Mouse (Mus musculus) cerebellum, postnatal 36 days (tissue): ENCODE measurements at regions not wholly inside any gene's neighbourhood (a gene's known extent, or its start where the extent isn't known, plus 50 kb on each side); places are given as distances from the start of the nearest gene placed in this dataset.

Source experiments
- DNase-seq, 2 experiments: peaks; one replicate each; pipeline ENCODE4 v3.0.0; 2021 to 2022; ENCODE audit warnings: mixed read lengths in 2 of 2

GRCm38 (mm10) chr1:73726658-73727057 lies 397.6 kb downstream of the Tns1 start:
- peak; percentile 49 to 63 for DNase-seq

- DNase-seq, result no peak
Measured at GRCm38 (mm10) chr1:73725486-73725885, 398.8 kb downstream of the Tns1 start.

- peak; percentile 74 to 78 for DNase-seq
Measured at GRCm38 (mm10) chr1:73724551-73724950, 399.7 kb downstream of the Tns1 start.

GRCm38 (mm10) chr1:73721486-73722225 lies 402.6 kb downstream of the Tns1 start:
- no peak for DNase-seq

GRCm38 (mm10) chr1:73718421-73718820 lies 405.8 kb downstream of the Tns1 start:
- DNase-seq, result no peak

- DNase-seq, result peak; percentile 78 to 82
Measured at GRCm38 (mm10) chr1:73717401-73717800, 406.8 kb downstream of the Tns1 start.

GRCm38 (mm10) chr1:73716901-73717300 lies 407.3 kb downstream of the Tns1 start:
- DNase-seq, result no peak

GRCm38 (mm10) chr1:73715571-73715970 lies 408.7 kb downstream of the Tns1 start:
- DNase-seq, result no peak

- DNase-seq, result no peak
Measured at GRCm38 (mm10) chr1:73702428-73702842, 421.8 kb downstream of the Tns1 start.

GRCm38 (mm10) chr1:73693537-73693936 lies 430.7 kb downstream of the Tns1 start:
- DNase-seq, result no peak

GRCm38 (mm10) chr1:73685734-73686133 lies 438.5 kb downstream of the Tns1 start:
- no peak for DNase-seq

- no peak for DNase-seq
Measured at GRCm38 (mm10) chr1:73685066-73685465, 439.2 kb downstream of the Tns1 start.

GRCm38 (mm10) chr1:73684166-73684565 lies 440.1 kb downstream of the Tns1 start:
- DNase-seq, result no peak

GRCm38 (mm10) chr1:73683132-73683888 lies 440.9 kb downstream of the Tns1 start:
- DNase-seq, result no peak

- no peak for DNase-seq
Measured at GRCm38 (mm10) chr1:73681697-73682096, 442.6 kb downstream of the Tns1 start.

- no peak for DNase-seq
Measured at GRCm38 (mm10) chr1:73680829-73681228, 443.4 kb downstream of the Tns1 start.

GRCm38 (mm10) chr1:73673851-73674235 lies 450.4 kb downstream of the Tns1 start:
- no peak for DNase-seq

- no peak for DNase-seq
Measured at GRCm38 (mm10) chr1:73673191-73673850, 450.9 kb downstream of the Tns1 start.

GRCm38 (mm10) chr1:73672239-73672638 lies 452.0 kb downstream of the Tns1 start:
- DNase-seq, result no peak

- DNase-seq, result no peak
Measured at GRCm38 (mm10) chr1:73668691-73669090, 455.6 kb downstream of the Tns1 start.

GRCm38 (mm10) chr1:73663546-73663945 lies 460.7 kb downstream of the Tns1 start:
- DNase-seq, result no peak

- DNase-seq, result no peak
Measured at GRCm38 (mm10) chr1:73645011-73645410, 479.2 kb downstream of the Tns1 start.

GRCm38 (mm10) chr1:73644394-73644793 lies 479.9 kb downstream of the Tns1 start:
- DNase-seq, result no peak

GRCm38 (mm10) chr1:73643431-73643830 lies 480.8 kb downstream of the Tns1 start:
- no peak for DNase-seq
